In the genomic region with DNA sequence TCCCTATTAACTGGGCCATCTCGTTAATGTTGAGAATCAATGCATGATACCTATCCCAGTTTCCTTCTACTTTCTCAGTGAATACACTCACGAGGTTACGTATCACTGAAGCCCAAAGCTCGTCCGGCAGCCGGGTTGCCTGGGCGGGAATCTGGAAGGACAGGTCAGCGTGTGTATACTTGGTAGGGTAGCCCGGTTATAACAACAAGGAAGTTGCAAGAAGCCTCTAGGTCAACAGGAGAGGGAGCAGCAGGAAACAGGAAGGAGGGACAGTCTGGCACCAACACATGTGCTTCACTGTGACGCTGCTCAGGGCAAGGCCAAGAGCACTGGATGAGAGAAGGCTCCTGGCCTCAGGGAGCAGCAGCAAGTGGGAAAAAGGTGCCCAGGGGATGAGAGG, we compare ENCODE assay signal across 10 mouse cellular contexts. TPM values are rescaled to one million over a fixed set of nuclear protein-coding genes. Genes with fewer than 3 reads are reported as not detected.
DNase-seq lines count a peak whose midpoint lies in the region; ATAC-seq and TF ChIP-seq lines count a peak whose summit lies in the region.
"Had no signal": no experiment of that assay in that cellular context is flagged by ENCODE, and none has a peak within 500 bp of the region (broad histone marks: within the 10 kb centered on the region; RNA-seq: fewer than 3 reads in every experiment).

No protein-coding gene starts in this region.

- no peak overlapping the region for H3K9ac ChIP-seq in hindbrain, embryonic 16.5 days (ENCODE audit: low read depth, low read length)
- H3K9ac ChIP-seq in hindbrain, embryonic 11.5 days (ENCODE audit: low read depth, low read length), result no peak overlapping the region
- H3K9ac ChIP-seq: forebrain, embryonic 12.5 days had no signal

- no peak overlapping the region for H3K27ac ChIP-seq in hindbrain, embryonic 16.5 days (ENCODE audit: low read depth, low read length)
- no peak overlapping the region for H3K27ac ChIP-seq in hindbrain, embryonic 11.5 days (ENCODE audit: low read depth, low read length)
- no peak overlapping the region for H3K27ac ChIP-seq in left cerebral cortex, adult 2 months
- H3K27ac ChIP-seq: forebrain, embryonic 12.5 days had no signal

- intact Hi-C loops in left cerebral cortex, adult 2 months (cut with DNase I), result no loop called here

- no peak for DNase-seq in hindbrain, embryonic 11.5 days (ENCODE audit: low spot score)
- DNase-seq in heart, adult 18-20 months, result peak; percentile 19 to 50
- DNase-seq in kidney, postnatal 4 days, result peak; percentile 7 to 20
- DNase-seq in left cerebral cortex, adult 2 months (ENCODE audit: extremely low spot score in 1 of 2, low spot score in 2 of 2), result no peak
- DNase-seq in left cerebral cortex, adult 8-10 months (ENCODE audit: low spot score in 2 of 2), result no peak
- no peak for DNase-seq in cerebellum, postnatal 14 days

- H3K36me3 ChIP-seq in hindbrain, embryonic 16.5 days (ENCODE audit: control insufficient read depth, insufficient read depth, low read length), result no peaks in the 10 kb centered on the region
- H3K36me3 ChIP-seq in hindbrain, embryonic 11.5 days (ENCODE audit: control insufficient read depth, insufficient read depth, low read length), result no peaks in the 10 kb centered on the region
- H3K36me3 ChIP-seq: forebrain, embryonic 12.5 days had no signal

- no peaks in the 10 kb centered on the region for H3K27me3 ChIP-seq in hindbrain, embryonic 16.5 days (replicated peaks; ENCODE audit: control insufficient read depth, insufficient read depth, low read length)
- H3K27me3 ChIP-seq in hindbrain, embryonic 11.5 days (ENCODE audit: control insufficient read depth, insufficient read depth, low read length), result no peaks in the 10 kb centered on the region
- H3K27me3 ChIP-seq: forebrain, embryonic 12.5 days had no signal

- peak overlapping the region; percentile 5; the same call in 1 of the 2 replicates for H3K4me2 ChIP-seq in hindbrain, embryonic 16.5 days (ENCODE audit: low read length)
- H3K4me2 ChIP-seq in hindbrain, embryonic 11.5 days (replicated peaks; ENCODE audit: low read depth, low read length), result no peak overlapping the region
- H3K4me2 ChIP-seq: forebrain, embryonic 12.5 days had no signal

- 83% methylated on average over 10 of the region's 10 CpGs for WGBS in hindbrain, embryonic 16.5 days
- WGBS in hindbrain, embryonic 11.5 days, result 70% methylated on average over 10 of the region's 10 CpGs

- no peak overlapping the region for H3K4me3 ChIP-seq in hindbrain, embryonic 16.5 days (ENCODE audit: low read length)
- H3K4me3 ChIP-seq in hindbrain, embryonic 11.5 days (ENCODE audit: low read depth, low read length), result no peak overlapping the region
- no peak overlapping the region for H3K4me3 ChIP-seq in left cerebral cortex, adult 2 months
- H3K4me3 ChIP-seq: forebrain, embryonic 12.5 days; myocyte had no signal

- no peak for TF ChIP-seq CTCF in left cerebral cortex, adult 2 months (IDR thresholded peaks at IDR 0.05)

- ATAC-seq in hindbrain, embryonic 16.5 days, result no peak
- no peak for ATAC-seq in hindbrain, embryonic 11.5 days (ENCODE audit: low FRiP score)
- 0 out of 2 replicates have a peak, but pooled peaks have one; percentile 8 for ATAC-seq in megakaryocyte-erythroid progenitor cell, adult 5-6 weeks (replicated peaks; ENCODE audit: low FRiP score, low TSS enrichment, poor library complexity, severe bottlenecking)

- peaks cover 4% of the 10 kb centered on the region; the same call in 1 of the 2 replicates for H3K4me1 ChIP-seq in hindbrain, embryonic 16.5 days (ENCODE audit: control insufficient read depth, insufficient read depth, low read depth, low read length)
- H3K4me1 ChIP-seq in hindbrain, embryonic 11.5 days (replicated peaks; ENCODE audit: control insufficient read depth, insufficient read depth, low read length), result no peaks in the 10 kb centered on the region
- H3K4me1 ChIP-seq: forebrain, embryonic 12.5 days had no signal

- no peaks in the 10 kb centered on the region for H3K9me3 ChIP-seq in hindbrain, embryonic 16.5 days (ENCODE audit: control insufficient read depth, low read length)
- H3K9me3 ChIP-seq in hindbrain, embryonic 11.5 days (ENCODE audit: control insufficient read depth, low read length), result no peaks in the 10 kb centered on the region
- H3K9me3 ChIP-seq: forebrain, embryonic 12.5 days had no signal

RNA-seq across cellular contexts. Expression of gene Ica1, which starts 7.9 kb away (rescaled TPM):
- 75.5 and 81.0 TPM in 2 replicates for polyA plus RNA-seq in hindbrain, embryonic 16.5 days (2015; fragmentation: Nextera tagmentation; extraction: Ambion mirVana)
- polyA plus RNA-seq in hindbrain, embryonic 11.5 days (2014; fragmentation: Nextera tagmentation; extraction: Ambion mirVana), result 18.9 and 23.3 TPM in 2 replicates
- 10 to 100 TPM; 12.1 to 12.6 TPM for total RNA-seq in heart, adult 18-20 months (2021)
- 1.0 and 4.6 TPM in 2 replicates for total RNA-seq in megakaryocyte-erythroid progenitor cell, adult 5-6 weeks (2014; fragmentation: Nextera tagmentation)
- total RNA-seq in megakaryocyte-erythroid progenitor cell, adult 5-6 weeks (2017), result 6.0 and 8.3 TPM in 2 replicates
- total RNA-seq in left cerebral cortex, adult 2 months (2021), result 10 to 100 TPM; 65.4 to 72.6 TPM
- total RNA-seq in left cerebral cortex, adult 8-10 months (2022), result 10 to 100 TPM; 61.4 to 71.1 (median 66.2) TPM

Comparison
In these comparisons a context has a peak if more than half of its experiments do, and no peak if none do; other contexts are left out.
1. DNase-seq: peak in heart, adult 18-20 months (2 of 2) and kidney, postnatal 4 days (2 of 2); none in hindbrain, embryonic 11.5 days (single experiment), left cerebral cortex, adult 2 months (0 of 2), left cerebral cortex, adult 8-10 months (0 of 2) and cerebellum, postnatal 14 days (0 of 2).
2. RNA of gene Ica1, which starts 7.9 kb away (total RNA-seq): 65.4 to 72.6 TPM in left cerebral cortex, adult 2 months and 61.4 to 71.1 TPM in left cerebral cortex, adult 8-10 months; 12.1 to 12.6 TPM in heart, adult 18-20 months and 1.0 to 8.3 TPM in megakaryocyte-erythroid progenitor cell, adult 5-6 weeks; every median in the first group is over 4 times any median in the second.